Mouse (Mus musculus): ENCODE data around the gene Rpl27a.

The Rpl27a gene

DNA sequence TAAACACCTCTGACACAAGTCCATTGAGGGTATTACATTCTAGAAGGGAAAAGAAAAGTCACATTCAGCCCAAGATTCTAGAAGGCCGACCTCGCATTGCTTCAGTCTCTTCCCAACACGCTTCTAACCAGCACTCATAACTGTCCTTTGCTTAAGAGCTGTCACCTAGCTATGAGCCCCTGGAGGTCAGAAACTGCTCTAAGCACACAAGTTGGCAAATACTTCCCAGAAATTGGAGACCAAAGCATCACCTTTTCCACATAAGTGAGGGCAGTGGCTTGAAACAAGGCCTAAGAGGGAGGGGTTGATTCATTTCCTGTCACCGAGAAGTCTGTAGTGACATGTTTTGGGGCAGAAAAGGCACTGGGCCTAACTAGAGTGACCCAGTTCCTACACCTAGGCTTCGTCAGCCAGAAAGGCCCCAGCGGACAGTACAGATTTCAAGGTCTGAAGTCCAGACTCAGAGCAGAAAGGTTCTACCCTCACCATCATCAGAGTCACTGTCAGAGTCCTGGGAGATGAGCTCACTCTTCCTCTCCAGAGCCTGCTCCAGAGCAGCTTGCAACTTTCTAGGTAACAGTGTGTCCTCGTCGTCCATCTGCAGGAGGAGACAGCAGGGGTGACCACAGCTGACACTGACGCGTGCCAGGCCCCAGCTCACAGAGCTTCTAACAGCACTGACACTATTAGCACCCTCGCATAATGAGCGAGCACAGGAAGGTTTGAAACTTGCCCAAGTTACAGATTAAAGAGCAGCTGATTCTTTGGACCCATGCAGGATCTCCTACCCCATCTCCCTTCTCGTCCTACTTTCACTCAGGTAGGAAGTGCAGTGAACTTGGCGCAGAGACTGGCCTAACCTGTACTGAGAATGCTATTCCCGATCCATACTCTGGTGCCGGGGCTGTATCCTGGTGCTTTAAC, 7.1 kb downstream of the Rpl27a start:
- DNase-seq = no peak

DNA sequence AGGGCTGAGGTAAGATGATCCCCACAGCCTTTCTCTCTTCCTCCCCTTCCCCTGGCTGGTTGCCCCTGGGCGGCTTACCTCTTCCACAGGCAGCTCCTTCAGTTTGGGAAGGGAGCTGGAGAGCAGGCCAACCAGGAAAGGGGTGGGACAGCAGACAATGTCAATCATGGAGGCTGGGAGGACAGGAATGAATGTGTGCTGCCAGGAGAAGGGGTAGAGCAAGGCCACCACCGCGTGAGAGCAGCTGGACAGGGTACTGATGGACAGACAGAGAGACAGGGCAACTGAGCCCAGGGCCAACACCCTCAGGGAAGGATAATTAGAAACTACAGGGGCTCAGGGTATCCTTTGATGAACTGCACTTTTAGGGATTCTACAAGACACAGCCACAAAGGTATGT, 8.6 kb downstream of the Rpl27a start:
- DNase-seq = no peak

DNA sequence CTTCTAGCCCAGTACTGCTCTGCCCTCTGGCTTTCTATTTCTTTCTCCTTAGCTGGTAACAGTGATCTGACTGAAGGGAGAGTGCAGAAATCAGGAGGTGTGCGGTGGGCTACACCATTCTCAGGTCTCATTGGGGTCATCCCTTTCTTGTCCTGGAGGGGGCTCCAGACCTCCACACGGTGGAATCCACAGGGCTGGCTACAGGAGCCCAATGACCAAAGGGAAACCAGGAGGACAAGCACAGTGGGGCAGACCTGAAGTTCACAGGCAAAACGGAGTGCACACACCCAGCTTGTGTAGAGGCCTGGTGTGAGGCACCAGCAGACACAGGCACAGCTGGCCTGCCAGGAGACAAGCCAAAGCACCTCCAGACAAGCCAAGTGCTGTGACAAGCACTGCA, 9.4 kb downstream of the Rpl27a start:
- peak; percentile 59 for DNase-seq

DNA sequence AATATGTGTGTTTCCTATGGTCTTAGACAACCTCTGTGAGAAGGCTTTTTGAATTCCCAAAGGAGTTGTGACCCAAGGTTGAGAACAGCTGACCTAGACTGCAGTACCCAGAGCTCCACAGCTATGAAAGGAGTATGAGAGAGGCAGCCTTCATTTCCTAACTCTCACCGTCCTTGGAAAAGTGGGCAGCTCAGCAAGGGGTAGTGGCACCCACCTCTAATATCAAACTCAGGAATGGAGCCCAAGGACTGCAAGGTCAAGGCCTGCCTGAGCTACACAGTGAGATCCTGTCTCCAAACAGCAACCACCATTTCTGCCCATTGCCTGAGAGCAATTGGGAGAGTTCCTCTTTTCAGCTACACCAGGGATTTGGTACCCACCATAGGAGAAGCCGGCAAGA, 10.8 kb downstream of the Rpl27a start:
- no peak for DNase-seq

DNA sequence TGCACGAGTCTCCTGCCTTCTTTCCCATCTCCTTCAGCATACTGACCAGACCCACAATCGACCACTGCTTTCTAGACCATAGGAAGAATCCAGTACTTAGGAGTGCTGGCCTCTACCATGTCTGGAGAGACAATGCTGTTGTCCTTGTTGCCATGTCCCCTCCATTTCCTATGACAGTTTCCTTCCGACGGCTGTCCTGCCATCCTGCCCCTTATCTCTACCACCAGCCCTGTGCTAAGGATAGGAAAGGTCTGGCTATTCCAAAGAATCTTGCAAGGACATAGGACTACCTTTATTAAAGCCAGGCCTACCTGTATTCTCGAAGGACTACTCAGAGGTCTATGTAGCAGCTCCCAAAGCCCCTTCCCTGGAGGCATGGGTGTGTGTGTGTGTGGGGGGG, 12.6 kb downstream of the Rpl27a start:
- DNase-seq = no peak

DNA sequence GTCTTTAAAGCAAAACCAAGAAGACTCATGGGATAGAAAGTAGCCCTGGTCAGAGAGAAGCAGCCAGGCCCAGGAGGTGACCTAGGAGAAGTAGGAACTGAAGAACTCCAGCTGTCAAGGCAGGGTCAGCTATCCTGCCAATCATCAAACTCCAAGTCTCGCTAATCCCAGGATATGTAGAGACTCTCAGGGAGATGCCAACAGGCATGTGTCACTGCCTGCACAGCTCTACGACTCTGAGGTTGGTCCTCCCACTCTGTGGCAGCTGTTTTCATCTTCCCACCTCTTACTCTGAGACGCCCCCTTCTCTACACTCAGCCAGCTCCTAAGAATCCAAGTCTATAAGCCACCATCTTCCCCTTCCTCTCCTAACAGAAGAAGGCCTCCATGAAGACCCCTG, 13.7 kb downstream of the Rpl27a start:
- no peak for DNase-seq

DNA sequence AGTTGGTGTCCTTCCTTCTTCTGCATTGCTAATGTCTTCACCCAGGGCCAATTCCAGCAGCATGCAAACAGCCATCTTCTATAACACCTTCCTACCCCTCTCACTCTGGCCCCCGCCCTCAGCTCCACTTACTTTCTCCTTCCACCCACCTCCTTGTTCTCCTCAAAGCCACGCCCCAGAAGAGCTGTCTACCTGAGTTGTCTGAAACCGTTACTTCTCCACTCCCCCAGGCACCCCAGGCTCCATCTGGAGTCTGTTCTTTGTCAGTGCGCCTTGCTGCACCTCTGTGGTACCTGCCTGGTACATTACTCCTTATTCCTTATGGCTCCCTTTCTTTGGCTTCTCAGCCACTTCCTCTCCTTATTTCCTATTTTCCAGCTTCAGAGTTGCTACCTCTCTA, 14.2 kb downstream of the Rpl27a start:
- no peak for DNase-seq

DNA sequence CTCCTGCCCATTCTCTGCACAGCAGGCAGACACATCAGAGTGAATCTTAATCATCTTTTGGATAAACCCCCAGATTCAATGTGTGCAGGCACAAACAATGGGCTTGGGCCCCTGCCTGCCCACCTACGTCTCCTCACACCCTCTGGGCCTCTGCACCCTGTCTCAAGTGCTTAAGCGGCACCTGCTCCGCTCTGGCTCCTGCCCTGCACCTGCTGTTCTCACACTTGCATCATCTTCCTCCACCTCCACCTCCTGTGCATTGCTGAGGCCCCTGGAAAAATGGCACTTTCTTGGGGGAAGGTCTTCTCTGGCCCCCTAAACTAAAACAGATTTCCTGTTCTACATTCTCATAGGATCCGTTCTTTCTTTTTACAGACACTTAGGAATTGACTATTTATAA, 14.9 kb downstream of the Rpl27a start:
- DNase-seq = no peak

DNA sequence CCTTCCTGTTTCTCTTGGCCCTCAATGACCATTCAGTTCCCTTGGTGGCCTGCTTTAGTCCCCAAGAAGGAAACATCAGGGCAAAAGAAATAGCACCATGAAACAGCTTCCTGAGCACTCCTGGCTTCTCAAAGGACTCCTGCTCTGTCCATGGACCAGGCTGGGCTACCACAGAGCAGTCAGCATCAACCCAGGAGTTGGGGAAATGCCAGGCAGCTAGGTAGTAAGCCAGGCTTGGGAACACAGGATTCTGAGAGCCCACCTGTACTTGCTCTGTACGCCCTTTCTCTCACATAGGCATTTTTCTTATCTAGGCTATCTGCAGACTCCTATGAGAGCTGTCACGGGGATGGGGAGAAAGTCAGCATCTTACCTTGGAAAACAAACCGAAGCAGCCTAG, 16.0 kb downstream of the Rpl27a start:
- DNase-seq = no peak

DNA sequence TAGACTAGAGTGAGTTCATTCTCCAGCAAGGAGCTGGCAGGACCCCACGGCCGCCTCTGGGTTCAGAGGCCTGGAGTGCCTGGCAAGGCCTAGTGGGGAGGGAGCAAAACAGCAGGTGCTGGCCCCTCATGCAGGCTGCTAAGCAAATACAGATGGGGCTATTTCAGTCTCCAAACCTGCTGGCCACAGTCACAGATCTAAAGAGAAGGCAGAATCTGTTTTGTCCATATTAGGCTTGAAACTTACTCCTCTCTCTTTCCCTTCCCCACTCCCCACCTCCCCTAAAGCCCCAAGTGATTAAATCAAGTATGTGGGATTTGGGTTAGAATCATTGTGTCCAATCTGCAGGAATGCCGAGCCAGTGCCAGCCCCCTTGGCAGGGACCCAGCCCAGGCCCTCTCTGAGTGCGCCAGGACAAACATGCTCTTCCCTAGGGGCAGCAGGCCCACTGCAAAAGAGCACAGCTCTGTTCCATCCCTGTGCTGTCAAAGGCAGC, 17.6 kb downstream of the Rpl27a start:
- peak; percentile 75 for DNase-seq

DNA sequence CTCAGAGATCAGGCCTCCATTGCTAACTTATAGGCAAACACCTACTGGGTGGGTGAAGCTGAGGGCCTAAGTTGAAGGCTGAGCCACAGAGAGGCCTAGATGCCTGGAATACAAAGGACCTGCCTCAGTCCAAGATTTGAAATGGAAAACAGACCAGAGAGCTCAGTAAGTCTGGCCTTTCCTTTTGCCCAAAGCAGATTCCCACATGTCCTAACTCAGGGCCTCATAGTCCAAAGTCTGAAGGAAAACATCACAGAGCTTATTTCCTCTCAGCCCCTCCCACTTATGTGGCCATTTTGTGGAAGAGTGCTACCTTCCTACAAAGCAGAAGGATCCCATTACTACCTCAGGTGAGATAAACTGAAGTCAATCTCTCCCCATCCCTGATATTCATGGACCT, 22.0 kb downstream of the Rpl27a start:
- no peak for DNase-seq

DNA sequence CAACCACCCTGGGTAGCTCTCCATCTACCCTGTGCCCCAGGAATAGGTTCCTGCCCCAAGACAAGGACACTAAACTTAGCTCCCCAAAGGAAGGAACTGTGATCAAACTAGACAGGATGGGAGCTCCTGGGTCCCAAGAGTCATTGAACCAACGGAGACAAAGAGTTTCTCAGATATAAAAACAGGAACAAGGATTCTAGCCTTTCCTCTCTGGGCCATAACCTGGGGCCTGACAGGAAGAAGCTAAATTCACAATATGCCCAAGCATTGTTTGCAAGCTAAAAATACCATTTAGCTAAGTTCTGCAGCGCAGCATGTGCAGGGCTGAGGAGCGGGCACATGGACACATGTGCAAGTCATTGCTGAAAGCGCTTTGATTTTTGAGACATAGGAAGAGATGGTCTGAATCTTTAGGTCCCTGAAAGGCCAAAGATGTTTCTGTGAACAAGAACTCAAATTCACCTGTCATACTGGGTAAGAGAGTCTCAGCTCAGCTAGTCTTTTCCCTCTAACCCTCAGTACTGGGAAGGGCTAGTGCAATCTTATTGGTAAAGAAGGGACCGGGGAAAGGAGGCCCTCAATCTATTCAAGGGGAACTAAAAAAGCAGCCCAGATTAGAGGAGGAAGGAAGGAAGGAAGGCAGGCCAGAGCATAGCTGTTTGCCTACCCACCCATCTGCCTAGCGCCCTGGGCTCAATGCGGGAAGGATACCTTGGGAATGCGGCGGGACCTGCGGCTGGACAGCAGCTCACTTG, 22.8 kb downstream of the Rpl27a start:
- no peak for DNase-seq

DNA sequence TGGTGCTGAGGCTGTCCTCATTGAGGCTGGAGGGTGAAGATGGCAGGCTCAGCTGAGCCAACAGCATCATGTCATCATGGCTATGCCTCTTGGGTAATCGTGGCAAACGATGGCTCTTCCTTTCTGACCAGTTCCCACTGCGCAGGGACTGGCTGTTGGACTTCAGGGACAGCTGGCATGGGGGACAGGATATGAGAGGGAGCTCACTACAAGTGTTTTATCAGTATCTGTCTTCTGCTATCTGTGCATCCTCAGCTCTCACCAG, 23.3 kb downstream of the Rpl27a start:
- DNase-seq = no peak

DNA sequence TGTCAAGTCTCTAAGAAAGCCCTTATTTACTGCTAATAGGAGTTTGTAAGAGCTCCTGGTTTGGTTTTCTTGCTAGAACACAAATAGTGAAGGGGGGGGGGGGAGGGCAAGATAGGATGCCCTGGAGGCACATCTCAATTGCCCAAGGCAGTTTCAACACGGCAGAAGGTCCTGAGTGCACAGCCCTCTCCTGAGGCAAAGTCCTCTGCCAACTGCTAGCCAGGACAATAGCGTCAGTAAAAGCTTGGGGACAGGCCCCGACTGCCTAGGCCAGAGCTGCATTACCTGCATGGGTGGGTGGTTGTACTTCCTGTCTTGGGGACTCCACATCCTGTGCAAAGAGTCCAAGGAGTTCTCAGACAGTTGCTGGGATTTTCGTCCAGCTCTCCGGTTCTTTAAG, 25.8 kb downstream of the Rpl27a start:
- DNase-seq = no peak

DNA sequence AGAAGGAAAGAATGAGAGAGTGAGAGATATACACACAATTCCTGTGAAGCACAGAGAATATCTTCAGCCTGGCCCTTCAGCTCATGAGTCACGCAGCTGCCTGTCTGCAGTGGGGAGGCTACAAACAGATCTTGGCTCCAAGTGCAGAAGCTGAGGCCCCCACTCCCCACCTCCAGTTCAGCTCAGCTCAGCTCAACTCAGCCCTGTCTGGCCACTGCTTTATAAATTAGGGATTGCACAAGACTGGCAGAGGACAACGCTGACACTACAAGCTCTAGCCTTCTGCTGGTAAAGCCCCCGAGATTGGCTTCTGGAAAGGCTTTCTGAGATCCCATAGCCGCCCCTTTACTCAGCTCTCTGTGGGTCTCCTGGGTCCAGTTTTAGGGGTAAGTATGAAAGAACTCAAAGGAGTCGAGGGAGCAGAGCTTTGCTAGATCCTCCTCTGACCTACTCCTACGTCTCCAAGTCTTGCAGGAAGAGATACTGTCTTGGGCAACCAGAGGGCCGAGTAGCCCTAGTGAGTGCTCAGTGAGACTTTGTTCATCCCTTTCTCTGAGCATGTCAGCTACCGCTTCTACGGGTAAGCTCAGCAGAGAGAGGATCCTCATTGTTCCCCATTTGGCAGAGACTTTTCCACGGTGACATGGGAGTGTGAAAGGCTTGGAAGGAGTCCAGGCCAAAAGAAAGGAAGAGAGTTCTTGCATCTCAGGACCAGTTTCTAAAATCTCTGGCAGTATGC, 26.5 kb downstream of the Rpl27a start:
- no peak for DNase-seq

DNA sequence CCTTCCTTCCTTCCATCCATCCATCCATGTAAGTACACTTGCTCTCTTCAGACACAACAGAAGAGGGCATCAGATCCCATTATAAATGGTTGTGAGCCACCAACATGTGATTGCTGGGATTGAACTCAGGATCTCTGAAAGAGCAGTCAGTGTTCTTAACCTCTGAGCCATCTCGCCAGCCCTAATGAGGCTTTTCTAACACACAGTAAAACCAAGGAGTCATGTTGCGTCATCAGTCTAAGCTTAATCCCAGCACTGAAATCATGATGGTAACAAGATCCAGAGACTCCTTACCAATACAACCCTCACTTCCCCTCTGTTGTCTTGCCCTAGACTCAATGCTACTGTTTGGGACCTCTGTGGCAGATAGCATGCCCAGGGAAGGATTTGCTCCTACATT, 27.2 kb downstream of the Rpl27a start:
- DNase-seq = no peak

DNA sequence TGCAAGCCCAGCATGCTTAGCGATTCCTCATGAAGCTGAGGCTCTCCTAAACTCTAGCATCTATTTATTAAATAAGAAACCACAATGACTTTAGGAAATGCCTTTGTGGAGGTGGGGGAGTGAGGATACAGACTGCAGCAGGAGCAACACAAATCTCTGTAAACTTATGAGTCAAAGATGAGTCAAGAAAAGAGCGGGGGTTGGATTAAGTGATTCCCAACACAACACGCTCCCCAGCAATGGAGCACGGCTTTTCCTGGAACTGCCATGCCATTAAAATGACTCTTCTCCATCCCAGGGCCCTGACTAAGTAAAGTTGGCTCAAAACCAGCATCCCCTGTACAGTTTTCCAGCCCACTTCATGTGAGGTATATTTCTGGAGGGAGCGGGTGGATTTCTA, 27.8 kb downstream of the Rpl27a start:
- no peak for DNase-seq

DNA sequence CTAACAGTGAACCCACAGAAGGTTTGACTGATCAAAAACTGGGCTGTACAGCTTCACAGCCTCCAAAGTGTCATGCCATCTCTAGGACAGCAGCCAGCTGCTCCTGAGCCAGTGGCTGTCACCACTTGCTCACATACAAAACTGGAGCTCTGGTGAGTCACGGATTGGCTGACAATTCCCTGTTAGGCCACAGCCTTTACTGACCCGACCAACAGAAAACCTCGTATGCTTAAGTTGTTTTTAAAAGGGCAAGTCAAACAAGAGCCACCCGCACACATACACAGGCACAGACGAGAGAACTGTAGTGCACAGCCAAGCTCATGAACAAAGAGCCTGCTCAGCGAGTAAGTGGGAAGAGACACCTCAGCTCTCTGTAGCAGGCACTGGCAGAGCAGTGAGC, 40.6 kb downstream of the Rpl27a start:
- no peak for DNase-seq

DNA sequence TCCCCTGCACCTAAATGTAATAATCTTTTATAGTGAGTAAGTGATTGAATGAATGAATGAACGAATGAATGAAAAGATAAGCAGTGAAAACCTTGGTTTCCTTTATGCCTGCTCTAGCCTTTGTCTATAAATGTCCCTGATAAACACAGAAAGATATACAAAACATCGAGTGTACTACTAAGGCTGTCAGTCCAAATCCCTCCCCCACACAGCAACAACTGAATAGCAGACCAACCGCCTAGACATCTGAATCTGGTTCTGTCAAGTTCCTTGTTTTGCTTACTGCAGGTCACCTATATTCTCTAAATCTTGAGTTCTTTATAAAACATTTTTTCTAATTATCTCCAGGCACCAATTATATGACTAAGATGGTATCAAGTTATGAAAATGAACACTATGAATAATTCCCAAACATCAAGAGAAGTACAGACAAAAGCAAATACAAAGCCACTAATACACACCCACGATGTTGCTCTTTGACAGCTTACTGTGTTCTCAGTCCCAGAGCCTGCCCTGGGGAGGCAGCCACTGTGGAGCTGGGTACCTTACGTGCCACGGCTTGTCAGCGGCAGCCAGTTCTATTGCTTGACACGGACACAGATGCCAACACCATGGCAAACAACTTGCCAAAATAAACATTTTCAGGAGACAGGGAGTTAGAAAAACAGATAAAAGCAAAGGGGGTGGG, 42.7 kb downstream of the Rpl27a start:
- no peak for DNase-seq

DNA sequence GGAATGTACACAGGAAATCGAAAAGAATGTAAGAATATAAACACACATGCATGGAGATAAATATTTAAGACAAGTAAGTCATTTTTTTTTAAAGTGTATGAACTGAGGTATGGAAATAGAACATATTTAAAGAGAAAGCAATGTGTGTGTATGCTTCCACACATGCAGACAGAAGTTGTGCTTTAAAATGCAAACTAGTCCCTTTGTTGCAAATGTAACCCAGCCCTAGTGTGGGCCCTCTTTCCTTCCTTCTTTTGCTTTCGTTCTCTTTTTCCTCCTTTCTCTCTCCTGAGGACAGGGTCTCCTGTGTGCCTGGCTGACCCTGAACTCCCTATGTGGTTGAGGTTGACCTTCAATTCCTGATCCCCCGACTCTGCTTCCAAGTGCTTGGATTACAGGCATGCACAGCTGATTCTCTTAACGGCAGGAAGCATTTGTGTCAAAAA, 43.2 kb downstream of the Rpl27a start:
- DNase-seq = no peak

DNA sequence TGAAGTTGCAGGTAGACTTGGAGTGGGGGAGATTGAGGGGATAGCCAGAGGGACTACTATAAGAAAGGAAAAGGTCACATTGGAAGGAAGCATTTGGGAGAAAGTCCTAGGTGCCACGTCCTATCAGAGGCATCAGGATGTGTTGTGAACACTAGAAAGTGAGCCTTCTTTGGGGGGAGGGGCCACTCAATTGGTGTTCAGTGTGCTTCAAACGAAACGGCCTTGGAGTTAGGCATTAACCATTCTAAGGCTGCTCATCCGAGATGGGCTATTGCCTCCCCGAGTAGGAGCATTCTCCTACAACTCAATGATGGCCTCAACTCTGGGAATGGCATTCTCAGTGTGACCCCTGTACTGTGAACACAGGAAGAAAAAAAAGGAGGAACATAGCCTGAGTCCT, 43.7 kb downstream of the Rpl27a start:
- no peak for DNase-seq

DNA sequence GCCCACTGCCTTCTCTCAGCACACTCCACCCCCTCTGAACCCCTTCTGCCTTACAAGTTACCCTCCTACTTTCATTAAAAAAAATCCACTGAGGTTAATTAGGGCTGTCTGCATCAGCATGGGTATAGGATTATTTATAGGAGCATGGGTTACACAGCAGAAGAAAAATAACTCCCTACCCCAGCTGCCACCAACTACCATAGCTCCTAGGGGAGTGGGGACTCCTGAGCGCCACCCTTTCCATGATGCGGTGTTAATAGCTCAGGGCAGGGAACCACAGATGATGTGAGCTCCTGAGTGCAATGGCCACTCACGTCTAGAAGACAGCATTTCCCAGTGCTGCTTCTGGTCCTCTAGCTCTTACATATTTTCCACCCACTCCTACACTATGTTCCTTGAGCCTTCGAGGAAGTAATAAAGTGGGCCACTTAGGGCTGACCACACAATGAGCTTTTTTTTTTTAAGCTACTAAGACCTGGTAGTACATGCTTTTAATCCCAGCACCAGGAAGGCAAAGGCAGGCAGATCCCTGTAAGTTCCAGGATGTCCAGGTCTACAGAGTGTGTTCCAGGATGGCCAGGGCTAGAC, 44.9 kb downstream of the Rpl27a start:
- DNase-seq = no peak

DNA sequence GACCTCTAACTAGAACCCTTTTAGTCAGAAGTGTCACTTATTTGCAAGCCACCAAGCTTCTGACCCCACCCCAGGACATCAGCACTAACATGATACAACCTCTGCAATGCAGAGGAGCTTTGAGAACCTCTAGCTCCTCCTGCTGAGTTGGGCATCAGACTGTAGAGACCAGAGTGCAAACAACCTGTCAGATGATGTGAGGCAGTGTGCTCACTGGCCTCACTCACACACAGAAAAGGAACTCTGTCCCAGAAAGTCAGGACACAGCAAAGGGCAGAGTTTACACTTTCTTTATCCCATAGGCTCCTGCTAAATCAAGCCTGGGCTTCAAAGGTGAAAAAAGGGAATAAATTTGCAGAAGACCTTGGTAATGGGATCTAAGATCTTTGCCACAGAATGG, 47.4 kb downstream of the Rpl27a start:
- no peak for DNase-seq

All from right cerebral cortex, postnatal 4 days (tissue).